In genomic region chr16:32434691-32435090, GRCm38 (mm10) we compare ENCODE assay signal across 26 mouse cellular contexts. TPM values are rescaled to one million over a fixed set of nuclear protein-coding genes. Genes with fewer than 3 reads are reported as not detected.
DNase-seq lines count a peak whose midpoint lies in the region; ATAC-seq and TF ChIP-seq lines count a peak whose summit lies in the region.
"Had no signal": no experiment of that assay in that cellular context is flagged by ENCODE, and none has a peak within 500 bp of the region (broad histone marks: within the 10 kb centered on the region; RNA-seq: fewer than 3 reads in every experiment).

No protein-coding gene starts in this region.

- H3ac ChIP-seq in myocyte (ENCODE audit: control insufficient read depth, insufficient read length) = no peak overlapping the region

- H3K27me3 ChIP-seq in heart, embryonic 15.5 days = no peaks in the 10 kb centered on the region
- no peaks in the 10 kb centered on the region for H3K27me3 ChIP-seq in megakaryocyte, embryonic 14.5 days (replicated peaks)
- H3K27me3 ChIP-seq in myocyte (ENCODE audit: control insufficient read depth, insufficient read depth, insufficient read length) = no peaks in the 10 kb centered on the region
- no peaks in the 10 kb centered on the region for H3K27me3 ChIP-seq in kidney, adult 2 months (replicated peaks; ENCODE audit: control insufficient read depth, insufficient read depth, low read length)
- H3K27me3 ChIP-seq: embryonic facial prominence, embryonic 12.5 days; forebrain, embryonic 13.5 days; limb, embryonic 12.5 days; stomach, embryonic 15.5 days had no signal

- peak overlapping the region; percentile 36; the same call in 1 of the 2 replicates for H3K27ac ChIP-seq in heart, embryonic 15.5 days
- H3K27ac ChIP-seq in kidney, adult 2 months (ENCODE audit: insufficient read depth, low read depth, low read length) = no peak overlapping the region
- H3K27ac ChIP-seq: embryonic facial prominence, embryonic 12.5 days; forebrain, embryonic 13.5 days; kidney, postnatal 0 days; limb, embryonic 12.5 days; stomach, embryonic 15.5 days had no signal

- no peak overlapping the region for H3K9ac ChIP-seq in heart, embryonic 15.5 days
- H3K9ac ChIP-seq: embryonic facial prominence, embryonic 12.5 days; forebrain, embryonic 13.5 days; limb, embryonic 12.5 days; lung, embryonic 14.5 days; stomach, embryonic 15.5 days had no signal

- no peak for TF ChIP-seq POLR2A in myocyte (IDR thresholded peaks at IDR 0.05; ENCODE audit: insufficient read length, low read depth)
- no peak for TF ChIP-seq POLR2A in kidney, adult 2 months (IDR thresholded peaks at IDR 0.05; ENCODE audit: low read depth, low read length)

- no peaks in the 10 kb centered on the region for H3K36me3 ChIP-seq in heart, embryonic 15.5 days
- H3K36me3 ChIP-seq in megakaryocyte, embryonic 14.5 days (replicated peaks; ENCODE audit: low read length) = peaks cover 42% of the 10 kb centered on the region
- peaks cover 2% of the 10 kb centered on the region for H3K36me3 ChIP-seq in myocyte (ENCODE audit: control insufficient read depth, insufficient read depth)
- no peaks in the 10 kb centered on the region for H3K36me3 ChIP-seq in kidney, adult 2 months (ENCODE audit: control insufficient read depth, insufficient read depth, low read length)
- H3K36me3 ChIP-seq: embryonic facial prominence, embryonic 12.5 days; stomach, embryonic 15.5 days had no signal

- intact Hi-C loops in heart, postnatal 14 days (cut with DNase I) = loop anchor here (5.0 kb wide), 1 partner anchor 102 kb away; the partner anchor contains the start of gene Ubxn7

- peaks cover 21% of the 10 kb centered on the region for H3K4me1 ChIP-seq in heart, embryonic 15.5 days (replicated peaks)
- H3K4me1 ChIP-seq in megakaryocyte, embryonic 14.5 days = peaks cover 81% of the 10 kb centered on the region
- peaks cover 24% of the 10 kb centered on the region for H3K4me1 ChIP-seq in kidney, adult 2 months (ENCODE audit: control insufficient read depth, insufficient read depth, low read length)

- H3K4me2 ChIP-seq in heart, embryonic 15.5 days = peak overlapping the region; percentile 21; the same call in 1 of the 2 replicates
- H3K4me2 ChIP-seq in myocyte (ENCODE audit: low read depth) = peak overlapping the region; percentile 66
- H3K4me2 ChIP-seq: embryonic facial prominence, embryonic 12.5 days; forebrain, embryonic 13.5 days; limb, embryonic 12.5 days; lung, embryonic 14.5 days; stomach, embryonic 15.5 days had no signal

- ATAC-seq in heart, embryonic 15.5 days (replicated peaks; ENCODE audit: insufficient number of reproducible peaks, insufficient read depth, low FRiP score, low read depth) = no peak
- ATAC-seq in megakaryocyte, adult 5-6 weeks (ENCODE audit: poor library complexity, severe bottlenecking) = no peak
- ATAC-seq: forebrain, embryonic 13.5 days; hindbrain, embryonic 16.5 days; intestine, embryonic 16.5 days; midbrain, embryonic 16.5 days had no signal

- peak; percentile 29 for DNase-seq in adrenal gland, postnatal 10 days
- DNase-seq in adrenal gland, postnatal 25 days = no peak
- DNase-seq in heart, postnatal 14 days = no peak
- DNase-seq in kidney, adult 2 months = no peak
- DNase-seq: cerebellum, adult 9-11 months; gastrocnemius, postnatal 10 days; right cerebral cortex, postnatal 25 days had no signal

- H3K9me3 ChIP-seq in heart, embryonic 15.5 days (replicated peaks) = no peaks in the 10 kb centered on the region
- H3K9me3 ChIP-seq in megakaryocyte, embryonic 14.5 days = no peaks in the 10 kb centered on the region
- H3K9me3 ChIP-seq: embryonic facial prominence, embryonic 12.5 days; forebrain, embryonic 13.5 days; limb, embryonic 12.5 days; stomach, embryonic 15.5 days had no signal

- H3K79me2 ChIP-seq in myocyte (ENCODE audit: control insufficient read depth, insufficient read depth) = peaks cover 27% of the 10 kb centered on the region

- no peak for TF ChIP-seq CTCF in kidney, adult 2 months (conservative IDR thresholded peaks at IDR 0.05; ENCODE audit: insufficient read depth, insufficient read length, low read depth, low read length)

- H3K4me3 ChIP-seq in heart, embryonic 15.5 days = no peak overlapping the region
- peak overlapping the region; percentile 84 for H3K4me3 ChIP-seq in megakaryocyte, embryonic 14.5 days (replicated peaks)
- H3K4me3 ChIP-seq in myocyte = no peak overlapping the region
- no peak overlapping the region for H3K4me3 ChIP-seq in kidney, adult 2 months (ENCODE audit: insufficient read depth, low read depth, low read length)
- H3K4me3 ChIP-seq: embryonic facial prominence, embryonic 12.5 days; forebrain, embryonic 13.5 days; limb, embryonic 12.5 days; stomach, embryonic 15.5 days had no signal

TF ChIP-seq in myocyte, 11 proteins besides CTCF, POLR2A, EP300 and RAD21:
- TF ChIP-seq CEBPB (IDR thresholded peaks at IDR 0.05; ENCODE audit: insufficient read depth, poor library complexity, severe bottlenecking) (no peak), MYOD1 (IDR thresholded peaks at IDR 0.05; ENCODE audit: control insufficient read depth in 1 of 3, insufficient read length in 2 of 3, low read depth in 2 of 3) (no peak), POLR2AphosphoS2 (IDR thresholded peaks at IDR 0.05; ENCODE audit: insufficient read length, low read depth) (no peak), SRF (IDR thresholded peaks at IDR 0.05; ENCODE audit: control insufficient read depth, insufficient read length, low read depth) (no peak), MYOG (IDR thresholded peaks at IDR 0.05; ENCODE audit: control insufficient read depth in 1 of 3, insufficient read depth in 1 of 3, insufficient read length in 2 of 3, low read depth in 2 of 3) (no peak), USF1 (IDR thresholded peaks at IDR 0.05; ENCODE audit: low read depth) (no peak), TCF12 (IDR thresholded peaks at IDR 0.05; ENCODE audit: insufficient read depth, poor library complexity, severe bottlenecking) (no peak), REST (IDR thresholded peaks at IDR 0.05; ENCODE audit: insufficient read depth, insufficient read length) (no peak), TCF3 (IDR thresholded peaks at IDR 0.05; ENCODE audit: insufficient read length, low read depth) (no peak), E2F4 (IDR thresholded peaks at IDR 0.05; ENCODE audit: insufficient read depth) (no peak), MAX (IDR thresholded peaks at IDR 0.05; ENCODE audit: low read depth) (no peak)

RNA-seq across cellular contexts. Expression of gene Pcyt1a, which starts 4.0 kb away (rescaled TPM):
- 10 to 100 TPM; 73.1 to 78.1 TPM for total RNA-seq in adrenal gland, postnatal 10 days (2021)
- total RNA-seq in adrenal gland, postnatal 25 days (2021) = 83.4 and 100 TPM in 2 replicates
- polyA plus RNA-seq in heart, embryonic 15.5 days (2015; fragmentation: Nextera tagmentation; extraction: Ambion mirVana) = 38.1 and 44.3 TPM in 2 replicates
- total RNA-seq in heart, postnatal 14 days (2021) = 100 to 1,000 TPM; 106 to 108 TPM
- polyA plus RNA-seq in megakaryocyte, embryonic 14.5 days (2012; ENCODE audit: insufficient read depth, low replicate concordance) = 14.2 and 47.1 TPM in 2 replicates
- 32.5 and 38.2 TPM in 2 replicates for total RNA-seq in megakaryocyte, adult 5-6 weeks (2015)
- total RNA-seq in megakaryocyte, adult 5-6 weeks (2017) = 43.9 and 59.9 TPM in 2 replicates
- 23.8 TPM for polyA plus RNA-seq in myocyte (2012; fragmentation: generic; extraction: Trizol)
- polyA plus RNA-seq in kidney, adult 2 months (2012; rRNA removed) = 42.9 and 43.8 TPM in 2 replicates

RNA-seq across cellular contexts. Expression of gene Tctex1d2, which starts 15.2 kb away (rescaled TPM):
- 1 to 10 TPM; 5.8 to 6.0 TPM for total RNA-seq in adrenal gland, postnatal 10 days (2021)
- total RNA-seq in adrenal gland, postnatal 25 days (2021) = 5.3 and 7.7 TPM in 2 replicates
- polyA plus RNA-seq in heart, embryonic 15.5 days (2015; fragmentation: Nextera tagmentation; extraction: Ambion mirVana) = 21.1 and 22.5 TPM in 2 replicates
- total RNA-seq in heart, postnatal 14 days (2021) = 1 to 10 TPM; 5.7 to 6.0 TPM
- not detected in 2 replicates for polyA plus RNA-seq in megakaryocyte, embryonic 14.5 days (2012; ENCODE audit: insufficient read depth, low replicate concordance)
- 25.3 and 25.4 TPM in 2 replicates for total RNA-seq in megakaryocyte, adult 5-6 weeks (2015)
- 26.2 and 30.9 TPM in 2 replicates for total RNA-seq in megakaryocyte, adult 5-6 weeks (2017)
- 12.7 TPM for polyA plus RNA-seq in myocyte (2012; fragmentation: generic; extraction: Trizol)
- 11.1 and 12.0 TPM in 2 replicates for polyA plus RNA-seq in kidney, adult 2 months (2012; rRNA removed)
- polyA plus RNA-seq: erythroblast, embryonic 14.5 days had no signal

RNA-seq across cellular contexts. Expression of gene Tm4sf19, which starts 34.4 kb away (rescaled TPM):
- total RNA-seq in adrenal gland, postnatal 10 days (2021) = under 1 TPM in 1 of 2 experiments, not detected in 1; 0.42 TPM
- total RNA-seq in adrenal gland, postnatal 25 days (2021) = not detected in 2 replicates
- polyA plus RNA-seq in heart, embryonic 15.5 days (2015; fragmentation: Nextera tagmentation; extraction: Ambion mirVana) = 0.22 TPM in 1 of 2 replicates, not detected in the other
- total RNA-seq in heart, postnatal 14 days (2021) = not detected
- 0.83 TPM in 1 of 2 replicates, not detected in the other for polyA plus RNA-seq in megakaryocyte, embryonic 14.5 days (2012; ENCODE audit: insufficient read depth, low replicate concordance)
- not detected in 2 replicates for total RNA-seq in megakaryocyte, adult 5-6 weeks (2015)
- not detected in 2 replicates for total RNA-seq in megakaryocyte, adult 5-6 weeks (2017)
- 0.04 TPM for polyA plus RNA-seq in myocyte (2012; fragmentation: generic; extraction: Trizol)
- polyA plus RNA-seq in kidney, adult 2 months (2012; rRNA removed) = 0.07 and 0.08 TPM in 2 replicates
- total RNA-seq: heart, adult 8-10 months; hematopoietic stem cell, adult 5-6 weeks; layer of hippocampus, postnatal 14 days had no signal
- polyA plus RNA-seq: embryonic facial prominence, embryonic 12.5 days; erythroblast, embryonic 14.5 days; forebrain, embryonic 13.5 days; frontal cortex, adult 2 months; hindbrain, embryonic 16.5 days; intestine, embryonic 16.5 days; kidney, postnatal 0 days; limb, embryonic 12.5 days; lung, embryonic 14.5 days; midbrain, embryonic 16.5 days; stomach, embryonic 15.5 days had no signal

RNA-seq across cellular contexts. Expression of gene Slc51a, which starts 53.0 kb away (rescaled TPM):
- not detected for total RNA-seq in adrenal gland, postnatal 10 days (2021)
- not detected in 2 replicates for total RNA-seq in adrenal gland, postnatal 25 days (2021)
- polyA plus RNA-seq in heart, embryonic 15.5 days (2015; fragmentation: Nextera tagmentation; extraction: Ambion mirVana) = 0.49 and 0.77 TPM in 2 replicates
- 1 to 10 TPM; 2.3 TPM for total RNA-seq in heart, postnatal 14 days (2021)
- not detected in 2 replicates for polyA plus RNA-seq in megakaryocyte, embryonic 14.5 days (2012; ENCODE audit: insufficient read depth, low replicate concordance)
- not detected in 2 replicates for total RNA-seq in megakaryocyte, adult 5-6 weeks (2015)
- total RNA-seq in megakaryocyte, adult 5-6 weeks (2017) = 0.94 TPM in 1 of 2 replicates, not detected in the other
- polyA plus RNA-seq in myocyte (2012; fragmentation: generic; extraction: Trizol) = 0.28 TPM
- polyA plus RNA-seq in kidney, adult 2 months (2012; rRNA removed) = 92.3 and 97.3 TPM in 2 replicates
- total RNA-seq: gastrocnemius, postnatal 10 days; layer of hippocampus, postnatal 14 days had no signal
- polyA plus RNA-seq: erythroblast, embryonic 14.5 days; frontal cortex, adult 2 months; hindbrain, embryonic 16.5 days; urinary bladder, adult 2 months had no signal
